Mouse (Mus musculus): Measurements from ENCODE around the gene Atp2b2. TPM values are rescaled to one million over a fixed set of nuclear protein-coding genes. Genes with fewer than 3 reads are reported as not detected.
A peak's percentile ranks its signal among the peaks of the same experiment; 100 is the strongest.

Atp2b2 gene
- total RNA-seq, 1 experiment from 2014 or later = 4.7 TPM

DNA sequence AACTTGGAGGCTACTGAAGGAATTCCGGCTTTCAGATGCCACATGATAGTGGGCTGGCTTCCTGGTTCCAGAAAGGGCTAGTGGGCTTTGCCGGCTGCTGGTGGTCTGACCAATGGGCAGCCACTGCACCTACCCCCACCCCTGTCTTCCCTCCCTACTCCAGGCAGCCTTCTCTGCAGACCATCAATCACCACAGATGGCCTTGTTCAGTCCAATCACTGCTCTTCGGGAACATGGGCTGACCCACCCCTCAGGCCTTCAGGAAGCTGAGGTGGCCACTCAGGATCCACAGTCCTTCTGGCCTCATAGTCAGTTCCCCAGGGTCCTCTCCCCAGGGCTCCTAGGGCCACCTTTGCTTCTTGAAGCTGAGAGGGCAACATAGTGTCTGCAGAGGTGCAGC lies 153.2 kb downstream of the Atp2b2 start:
- no peak for DNase-seq

DNA sequence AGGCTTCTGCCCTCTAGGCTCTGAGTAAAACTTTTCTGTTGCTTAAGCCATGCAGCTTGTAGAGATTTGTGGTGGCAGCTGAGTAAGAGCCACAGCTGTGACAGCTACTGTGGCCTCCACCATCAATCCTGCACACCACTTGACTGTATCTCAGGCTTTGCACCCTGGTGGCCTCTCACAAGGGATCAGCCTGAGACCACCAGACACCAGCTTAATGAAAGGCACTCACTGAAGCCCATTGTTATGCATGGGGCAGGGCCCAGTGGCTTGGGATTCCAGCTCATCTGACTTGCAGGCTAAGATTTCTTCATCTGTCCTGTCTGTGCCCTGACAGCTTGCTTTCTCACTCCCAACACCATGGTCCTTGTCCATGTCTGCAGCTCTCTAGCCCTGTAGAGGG lies 155.5 kb downstream of the Atp2b2 start:
- no peak for DNase-seq

DNA sequence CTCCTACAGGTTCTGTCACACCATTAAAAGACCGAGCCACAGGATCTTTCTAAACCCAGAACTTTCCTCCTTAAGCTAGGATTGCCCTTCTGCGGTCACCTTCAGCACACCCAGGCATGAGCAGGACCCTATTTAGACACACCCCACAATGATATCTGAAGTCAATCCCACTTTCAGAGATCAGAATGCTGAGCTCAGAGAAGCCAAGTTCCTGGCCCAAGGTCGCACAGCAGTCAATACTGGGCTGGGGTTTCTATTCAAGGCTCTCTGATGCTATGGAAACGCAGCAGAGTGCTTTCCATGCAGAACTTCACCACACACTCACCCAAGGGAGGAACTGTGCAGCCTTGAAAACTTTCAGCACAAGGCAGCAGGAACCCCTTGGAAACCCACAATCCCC lies 157.6 kb downstream of the Atp2b2 start:
- no peak for DNase-seq

DNA sequence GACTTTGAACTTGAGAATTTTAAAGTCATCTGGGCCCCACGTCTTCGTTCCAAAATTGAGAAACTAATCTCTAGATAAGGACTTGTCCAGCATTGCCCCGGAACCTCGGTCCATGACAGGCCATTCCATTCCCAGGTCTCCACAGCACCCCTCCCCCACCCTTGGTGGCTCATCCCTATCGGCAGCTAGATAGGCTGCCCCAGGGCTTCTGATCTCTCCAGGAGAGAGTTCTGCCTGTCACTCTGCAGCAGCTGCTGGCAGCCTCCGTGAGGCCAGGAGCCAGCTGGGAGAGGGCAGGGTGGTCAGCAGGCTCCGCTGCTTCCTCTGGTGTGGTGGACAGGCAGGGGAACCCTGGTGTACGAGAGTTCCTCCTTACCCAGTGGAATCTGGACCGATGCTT lies 159.2 kb downstream of the Atp2b2 start:
- no peak for DNase-seq

DNA sequence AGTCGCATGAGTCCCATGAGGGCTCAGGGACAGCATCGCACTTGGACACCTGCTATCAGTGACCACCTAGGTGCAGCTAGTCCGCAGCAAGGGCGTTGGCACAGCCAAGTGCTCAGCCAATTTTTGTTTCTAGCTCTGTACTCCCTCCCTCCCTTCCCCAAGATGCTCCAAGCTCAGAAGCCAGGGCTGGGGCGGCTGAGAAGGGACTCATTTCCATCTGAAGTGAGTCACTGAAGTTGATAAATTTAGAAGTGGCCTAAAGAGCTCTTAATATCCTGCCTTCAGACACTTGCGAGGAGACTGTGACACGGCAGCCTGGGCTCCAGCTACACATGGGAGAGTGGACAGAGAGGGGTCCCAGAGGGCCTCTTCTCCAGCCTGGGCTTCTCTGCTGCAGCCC lies 160.0 kb downstream of the Atp2b2 start:
- no peak for DNase-seq

DNA sequence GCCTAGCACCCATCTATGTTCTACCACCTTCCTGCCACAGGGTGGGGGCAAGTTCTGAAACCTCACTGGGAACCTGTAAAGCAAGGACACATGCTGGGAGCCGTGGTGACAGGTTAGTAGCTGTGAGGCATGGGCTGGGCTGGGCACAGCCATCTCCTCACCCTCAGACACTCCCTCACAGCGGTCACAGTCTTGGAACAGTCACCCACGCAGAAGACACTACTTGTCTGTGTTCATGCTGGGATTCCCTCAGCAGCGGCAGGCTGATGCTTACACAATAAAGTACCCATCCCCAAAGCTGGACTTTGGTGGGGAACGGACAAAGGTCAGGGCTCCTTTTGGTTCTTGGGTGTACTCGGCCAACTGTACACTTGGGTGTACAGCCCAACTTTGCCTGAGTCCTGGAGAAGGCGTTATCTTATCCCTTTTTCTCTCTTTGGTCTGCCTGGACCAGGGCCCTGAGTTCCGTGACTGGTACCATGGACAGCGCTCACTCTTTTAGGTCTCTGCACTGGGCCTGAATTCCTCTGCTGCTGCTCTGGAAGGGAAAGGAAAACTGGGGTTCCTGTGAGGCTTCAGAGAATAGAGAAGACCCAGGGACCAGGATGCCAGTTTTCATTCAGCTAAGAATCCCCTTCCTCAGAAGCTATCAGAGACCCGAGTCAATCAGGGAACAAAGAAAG lies 160.7 kb downstream of the Atp2b2 start:
- peak; percentile 48 for DNase-seq

DNA sequence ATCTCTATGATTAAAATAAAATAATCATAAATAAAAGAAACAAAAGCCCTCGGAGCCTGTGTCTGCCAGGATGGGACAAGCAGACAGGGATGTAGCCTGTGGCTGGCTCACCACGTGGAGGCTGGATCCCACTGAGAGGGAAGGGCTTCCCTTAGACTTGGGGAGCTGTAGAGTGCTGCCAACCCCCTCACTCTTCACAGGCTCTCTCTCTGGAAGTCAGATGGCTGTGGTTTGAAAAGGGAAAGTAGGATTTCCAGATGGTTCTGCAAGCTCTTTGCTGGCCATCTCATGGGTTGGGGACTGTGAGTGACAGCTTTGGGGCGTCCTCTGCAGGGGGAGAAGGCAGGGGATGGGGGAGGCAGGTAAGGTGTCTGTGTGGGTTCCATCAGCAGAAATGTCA lies 163.0 kb downstream of the Atp2b2 start:
- no peak for DNase-seq

DNA sequence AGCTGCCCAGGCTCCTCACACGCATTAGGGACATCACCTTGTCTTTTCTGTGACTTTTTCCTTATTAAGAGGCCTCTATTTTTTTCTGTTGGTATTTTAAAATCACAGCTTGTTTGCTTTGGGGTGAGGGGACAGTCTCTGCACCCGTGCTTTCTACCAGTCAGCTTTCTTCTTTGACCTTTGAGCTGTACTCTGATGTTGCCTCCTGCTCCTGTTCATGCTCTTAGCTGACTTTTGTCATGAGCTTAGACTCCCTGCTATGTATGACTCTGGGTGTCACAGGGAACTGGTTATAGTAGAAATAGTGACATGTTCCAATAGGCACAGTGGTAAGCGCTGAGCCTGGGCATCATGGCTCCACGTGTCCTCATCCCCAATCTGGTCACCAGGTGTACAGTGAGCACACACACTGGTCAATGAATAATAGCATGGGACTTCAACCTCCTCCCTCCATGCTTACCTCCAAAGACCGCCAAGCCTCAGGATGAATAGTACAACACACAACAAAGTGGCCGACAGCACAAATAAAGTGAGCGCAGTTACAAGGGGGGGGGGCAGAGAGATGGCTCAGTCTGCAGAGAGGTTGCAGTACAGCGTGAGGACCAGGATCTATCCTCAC lies 163.8 kb downstream of the Atp2b2 start:
- DNase-seq = no peak

DNA sequence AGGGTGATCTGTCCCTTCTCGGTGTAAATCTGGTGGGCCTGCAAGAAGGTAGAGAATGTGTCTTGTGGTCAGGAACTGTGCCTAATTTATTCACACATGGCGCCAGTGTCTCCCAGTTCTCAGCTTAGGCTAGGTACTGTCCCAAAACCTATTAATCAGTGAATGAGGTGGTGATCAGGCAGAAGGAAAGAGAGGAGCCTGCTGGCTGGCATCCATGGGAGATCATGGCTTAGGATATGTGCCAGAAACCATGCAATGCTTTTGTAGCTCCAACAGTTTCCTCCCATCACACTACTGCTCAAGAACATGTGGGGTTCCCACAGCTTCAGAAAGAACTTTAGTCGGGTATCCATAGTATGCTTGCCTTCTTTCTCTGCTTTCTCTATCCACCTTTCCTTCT lies 165.8 kb downstream of the Atp2b2 start:
- DNase-seq = no peak

DNA sequence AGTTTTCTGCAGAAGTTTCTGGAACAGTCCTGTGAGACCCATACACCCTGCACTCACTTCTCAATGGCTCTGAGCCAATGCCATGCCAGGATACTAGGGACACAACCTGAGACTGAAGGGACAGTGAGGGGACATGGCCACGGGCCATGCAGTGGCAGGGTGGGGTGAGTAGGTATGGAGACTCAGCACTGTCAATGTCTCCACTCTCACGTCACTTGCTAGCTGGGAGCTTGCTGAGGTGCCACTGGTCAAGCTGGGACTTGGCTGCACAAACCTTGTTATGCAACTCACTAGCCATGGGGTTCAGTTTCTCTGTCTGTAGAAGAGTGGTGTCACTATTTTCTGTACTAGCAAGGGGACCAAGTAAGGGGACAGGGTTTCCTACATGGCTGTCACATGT lies 167.2 kb downstream of the Atp2b2 start:
- no peak for DNase-seq

DNA sequence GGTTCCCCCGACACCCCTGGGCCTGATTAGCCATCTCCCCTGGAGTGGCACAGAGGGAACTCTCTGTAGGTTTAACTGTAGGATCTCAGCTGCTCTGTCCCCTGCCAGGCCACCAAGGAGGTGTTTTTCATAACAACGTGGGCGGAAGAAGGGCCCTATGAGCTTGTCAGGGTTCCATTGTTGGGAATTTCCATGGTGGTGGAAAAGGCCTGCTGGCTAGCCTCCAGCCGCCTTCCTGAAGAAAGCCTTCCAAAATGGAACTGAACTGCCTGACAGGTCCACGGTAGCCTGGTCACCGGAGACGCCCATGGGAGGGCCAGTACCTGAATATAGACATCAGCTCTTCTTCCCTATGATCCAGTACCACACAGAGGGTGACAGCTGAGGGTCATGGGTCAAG lies 169.8 kb downstream of the Atp2b2 start:
- DNase-seq = no peak

DNA sequence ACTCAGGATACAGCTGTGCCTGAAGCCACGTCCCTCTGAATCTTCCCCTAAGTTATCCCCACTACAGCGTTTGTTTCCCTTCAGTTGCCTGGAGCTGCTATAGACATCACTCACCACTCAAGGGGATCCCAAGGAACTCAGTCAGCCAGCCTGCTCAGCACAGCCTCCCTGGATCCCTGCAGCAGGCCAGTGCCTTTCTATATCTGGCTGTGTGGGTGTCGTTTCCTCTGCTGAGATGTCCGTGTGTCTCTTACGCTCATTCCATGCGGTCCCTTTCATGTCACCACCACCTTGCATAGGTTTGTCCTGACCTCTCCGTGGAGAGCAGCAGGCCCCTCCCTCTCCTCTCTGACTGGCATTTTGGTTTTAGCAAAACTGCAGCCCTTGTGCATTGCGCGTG lies 171.6 kb downstream of the Atp2b2 start:
- no peak for DNase-seq

DNA sequence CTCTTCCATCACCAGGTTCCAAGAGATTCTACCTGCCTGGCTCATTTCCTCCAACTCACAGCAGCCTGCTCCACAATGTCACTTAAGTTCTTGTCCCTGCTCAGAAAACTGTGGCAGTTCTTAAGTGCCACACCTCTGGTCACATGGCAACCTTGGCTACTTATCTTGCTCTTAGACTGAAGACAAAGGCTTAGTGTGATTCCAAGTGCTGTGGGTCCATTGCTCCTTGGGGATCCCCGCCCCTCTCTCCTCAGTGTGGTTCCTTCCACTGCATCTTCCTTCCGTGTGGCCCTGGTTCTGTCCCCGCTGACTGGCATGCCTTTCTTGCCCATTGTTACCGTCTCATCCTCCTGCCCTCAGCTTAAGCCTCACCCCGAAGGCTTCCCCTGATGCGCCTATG lies 173.9 kb downstream of the Atp2b2 start:
- no peak for DNase-seq

DNA sequence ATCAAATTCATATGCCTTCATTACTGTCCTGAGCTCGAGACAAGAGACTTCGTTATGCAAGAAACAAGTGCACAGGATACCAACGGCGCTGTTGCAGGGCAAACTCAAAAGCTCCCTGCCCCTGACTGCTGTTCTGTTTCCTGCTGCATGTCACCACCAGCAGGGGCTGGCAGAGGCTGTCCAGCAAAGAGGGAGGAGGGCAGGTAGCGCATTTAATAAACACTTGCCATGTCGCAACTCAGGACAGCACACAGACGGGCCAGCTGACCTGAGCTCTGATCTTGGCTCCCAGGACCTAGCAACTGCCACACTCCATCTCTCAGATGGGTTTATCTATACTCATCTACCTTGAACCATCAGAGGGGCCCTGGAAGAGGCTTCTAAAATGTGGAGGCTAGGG lies 176.7 kb downstream of the Atp2b2 start:
- DNase-seq = no peak

DNA sequence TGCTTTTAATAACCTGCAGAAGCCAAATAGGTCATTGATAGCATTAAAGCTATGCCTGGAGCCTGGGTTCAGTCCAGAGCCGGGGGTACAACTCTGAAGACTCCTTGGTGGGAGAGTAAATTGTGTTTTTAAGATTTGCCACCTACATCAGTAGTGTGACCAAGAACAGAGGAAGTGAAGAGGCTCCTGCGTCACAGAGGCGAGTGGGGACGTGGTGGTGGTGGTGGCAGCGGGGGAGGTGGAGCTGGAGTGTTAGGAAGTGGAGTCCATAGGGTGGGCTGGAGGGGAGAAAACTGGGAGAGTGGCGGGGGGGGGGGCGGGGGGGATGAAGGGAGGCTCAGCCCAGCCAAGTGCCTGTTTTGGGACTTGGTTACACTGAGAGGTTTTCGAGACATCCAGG lies 177.6 kb downstream of the Atp2b2 start:
- no peak for DNase-seq

DNA sequence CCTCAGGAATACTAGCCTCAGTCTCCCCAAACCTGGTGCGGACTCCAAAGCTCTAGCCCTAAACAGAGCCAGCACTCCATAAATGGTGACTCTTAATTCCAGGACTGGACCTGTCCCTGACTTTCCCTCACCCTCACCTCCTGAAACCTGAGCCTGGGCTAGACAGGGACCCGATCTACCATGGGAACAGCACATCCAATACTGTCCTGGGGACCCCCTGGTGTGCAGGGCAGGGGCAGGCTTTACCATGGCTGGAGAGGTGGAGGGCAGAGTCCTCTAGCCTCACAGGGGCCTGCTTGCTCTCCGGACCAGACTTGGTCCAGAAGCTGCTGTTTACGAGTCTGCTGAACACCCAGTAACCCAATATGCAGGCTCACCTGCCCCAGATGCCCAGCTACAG lies 179.5 kb downstream of the Atp2b2 start:
- no peak for DNase-seq

DNA sequence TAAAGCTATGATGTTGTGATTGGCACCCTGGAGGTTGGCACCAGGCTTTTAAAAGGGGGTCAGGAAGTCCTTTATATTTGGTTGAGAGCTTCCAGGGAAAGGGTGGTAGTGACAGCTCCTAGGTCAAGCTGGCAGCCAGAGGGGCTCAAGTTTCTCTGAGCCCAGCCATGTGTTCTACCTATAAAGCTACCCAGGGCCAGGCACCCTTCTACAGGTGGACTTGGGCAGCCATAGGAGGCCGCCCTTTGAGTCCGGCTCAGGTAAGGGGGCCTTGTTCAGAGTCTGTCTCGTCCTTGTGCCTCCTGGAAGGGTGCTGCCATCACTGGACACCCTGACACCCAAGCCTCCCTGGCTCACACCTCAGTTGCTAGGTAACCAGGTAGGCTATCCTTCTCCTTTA lies 180.5 kb downstream of the Atp2b2 start:
- DNase-seq = no peak

DNA sequence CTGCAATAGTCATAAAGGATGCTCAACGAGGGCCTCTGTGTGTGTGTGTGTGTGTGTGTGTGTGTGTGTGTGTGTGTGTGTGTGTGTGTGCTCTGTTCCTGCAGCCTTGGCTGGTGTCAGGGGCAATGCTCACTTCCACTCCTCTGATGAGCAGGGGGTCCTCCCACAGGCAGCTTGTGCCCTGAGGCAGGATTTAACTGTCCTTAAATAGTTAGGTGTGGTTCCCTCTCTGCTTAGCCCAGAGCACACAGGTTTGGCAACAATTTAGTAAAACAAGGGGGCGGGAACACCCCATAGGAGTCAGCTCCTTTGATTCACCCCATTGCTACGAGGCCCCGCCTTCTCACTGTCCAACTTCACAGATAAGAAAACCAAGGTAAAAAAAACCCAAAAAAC lies 181.0 kb downstream of the Atp2b2 start:
- no peak for DNase-seq

DNA sequence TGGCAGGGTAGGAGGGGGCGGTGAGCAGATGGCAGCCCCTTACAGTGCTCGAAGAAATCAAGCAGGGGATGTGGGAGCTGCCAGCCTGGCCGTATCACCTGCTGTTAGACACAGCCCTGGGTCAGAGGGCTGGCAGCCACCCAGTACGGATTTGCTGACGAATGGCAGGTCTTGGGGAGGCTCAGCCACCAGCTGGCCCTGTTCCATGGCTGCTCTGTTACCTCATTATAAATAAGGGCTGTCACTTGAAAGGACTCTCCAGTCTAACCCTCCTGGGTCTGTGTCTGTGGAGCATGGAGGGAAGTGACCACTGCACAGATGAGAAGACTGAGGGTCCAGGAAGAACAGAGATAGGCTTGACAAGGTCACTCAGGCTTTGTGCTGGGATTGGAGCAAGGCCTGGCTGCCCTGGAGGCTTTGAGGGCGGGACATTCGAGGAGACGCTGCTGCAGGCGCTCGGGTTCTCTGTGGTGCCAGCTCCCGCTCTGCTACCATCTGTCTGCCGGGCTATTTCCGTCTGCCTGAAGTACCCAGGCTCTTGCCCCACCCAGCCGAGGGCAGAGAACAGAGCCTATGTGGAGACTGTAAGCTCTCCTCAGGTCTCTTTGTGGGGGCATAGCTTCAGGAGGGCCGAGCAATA lies 181.6 kb downstream of the Atp2b2 start:
- DNase-seq = peak; percentile 34

DNA sequence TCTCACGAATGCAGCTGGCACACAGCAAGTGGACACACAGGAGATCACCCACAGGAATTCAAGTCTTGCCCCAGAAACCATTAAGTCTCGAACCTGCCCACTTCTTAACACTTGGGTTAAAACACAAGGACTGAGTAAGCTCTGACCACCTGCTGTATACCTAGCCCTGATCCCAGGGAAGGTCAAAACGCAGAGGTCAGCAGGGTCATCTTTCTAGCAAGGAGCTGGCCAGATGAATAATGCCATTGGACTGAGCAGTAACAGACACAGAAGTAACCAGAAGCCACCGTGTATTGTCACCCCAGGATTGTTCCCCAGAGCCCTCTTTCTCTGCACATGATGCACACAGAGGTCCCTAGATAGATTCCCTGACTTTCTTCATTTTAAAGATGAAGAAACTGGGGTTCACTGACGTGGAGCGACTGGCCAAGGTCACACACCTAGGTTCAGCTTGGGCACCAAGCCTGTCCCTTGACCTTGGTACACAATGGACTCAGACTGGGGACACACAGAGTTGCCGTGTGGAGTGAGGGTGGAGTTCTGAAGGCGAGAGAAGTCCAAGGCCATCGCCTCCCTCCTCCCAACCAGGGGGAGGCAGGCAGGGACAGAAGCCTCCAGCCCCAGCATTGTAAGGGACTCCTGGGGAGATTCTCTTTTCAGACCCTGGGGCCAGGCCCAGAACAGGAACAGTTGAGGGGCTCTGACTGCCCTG lies 182.2 kb downstream of the Atp2b2 start:
- DNase-seq = no peak

DNA sequence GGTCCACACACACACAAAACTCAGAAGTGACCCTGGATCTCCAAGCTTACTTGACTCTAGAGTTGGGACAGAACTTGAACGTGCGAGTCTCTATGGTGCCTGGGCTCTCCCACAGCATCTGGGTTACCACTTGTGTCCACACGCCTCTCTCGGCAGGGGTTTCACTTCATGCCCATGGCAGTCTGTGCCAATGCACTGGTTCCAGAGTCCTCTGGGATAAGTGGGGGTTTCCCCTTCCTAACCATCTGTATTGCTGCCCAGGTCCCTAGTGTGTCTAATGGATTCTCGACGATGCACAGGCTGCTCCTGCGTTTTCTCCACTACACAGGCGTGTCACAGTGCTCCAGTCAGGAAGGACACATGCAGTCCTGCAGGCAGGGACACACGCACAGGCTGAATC lies 184.1 kb downstream of the Atp2b2 start:
- no peak for DNase-seq

DNA sequence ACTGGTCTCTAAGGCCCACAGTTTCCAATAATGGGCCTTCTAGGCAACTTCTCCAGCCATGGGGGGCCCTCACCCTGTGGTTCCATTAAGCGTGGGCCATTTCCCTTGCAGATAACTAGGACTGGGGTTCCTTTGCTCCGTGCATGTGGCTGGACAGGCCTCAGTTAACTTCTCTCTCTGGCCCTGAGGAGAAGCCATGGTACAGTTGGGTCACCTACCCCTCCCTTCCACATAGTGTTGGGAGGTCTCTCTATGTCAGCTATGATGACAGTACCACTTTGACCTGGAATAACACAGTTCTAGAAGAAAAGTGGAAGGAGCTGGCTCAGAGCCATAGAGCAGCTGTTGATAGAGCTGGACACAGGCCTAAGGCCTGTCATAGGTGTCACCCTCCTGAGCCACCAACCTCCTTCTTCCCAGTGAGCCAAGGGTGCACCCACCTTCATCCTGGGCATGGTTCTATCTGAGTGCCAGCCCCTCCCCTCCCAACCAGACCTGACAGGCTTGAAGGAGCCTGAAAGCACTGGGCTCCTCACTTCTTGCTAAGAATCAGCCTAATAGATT lies 185.0 kb downstream of the Atp2b2 start:
- DNase-seq = no peak

DNA sequence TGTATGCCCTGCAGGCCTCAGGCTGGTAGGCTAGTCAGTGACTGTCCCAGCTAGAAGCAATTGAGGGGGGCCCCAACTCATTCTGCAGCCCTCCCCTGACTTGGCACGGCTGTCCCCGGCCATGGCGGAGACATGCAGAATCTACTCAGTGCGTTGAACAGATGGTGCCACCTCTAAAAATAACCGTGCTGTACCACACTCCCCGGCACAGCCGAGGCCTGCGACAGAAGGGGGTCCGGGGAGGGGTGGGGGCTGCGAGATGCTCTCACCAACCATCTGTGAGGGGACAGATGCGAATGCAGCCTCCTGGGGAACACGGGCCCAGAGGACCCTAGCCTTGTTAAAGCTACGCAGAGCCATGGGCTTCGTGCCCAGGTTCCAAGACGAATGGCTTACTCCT lies 185.6 kb downstream of the Atp2b2 start:
- no peak for DNase-seq

Data from adrenal gland, postnatal 14 days (tissue).